23 mouse cellular contexts compared by ENCODE assay signal in genomic region chr2:35156985-35157384, GRCm38 (mm10). TPM values are rescaled to one million over a fixed set of nuclear protein-coding genes. Genes with fewer than 3 reads are reported as not detected.
DNase-seq lines count a peak whose midpoint lies in the region; ATAC-seq and TF ChIP-seq lines count a peak whose summit lies in the region.
"Had no signal": no experiment of that assay in that cellular context is flagged by ENCODE, and none has a peak within 500 bp of the region (broad histone marks: within the 10 kb centered on the region; RNA-seq: fewer than 3 reads in every experiment).

No protein-coding gene starts in this region.

- no peak overlapping the region for H3K4me2 ChIP-seq in liver, embryonic 12.5 days
- H3K4me2 ChIP-seq in CH12.LX (ENCODE audit: insufficient read depth, low read depth, poor library complexity, severe bottlenecking) = no peak overlapping the region
- H3K4me2 ChIP-seq: embryonic facial prominence, embryonic 15.5 days; hindbrain, embryonic 14.5 days; intestine, embryonic 15.5 days had no signal

- peaks cover 20% of the 10 kb centered on the region for H3K4me1 ChIP-seq in liver, adult 2 months (ENCODE audit: control insufficient read depth, insufficient read depth, low read length)
- H3K4me1 ChIP-seq in liver, embryonic 12.5 days = 0 out of 2 replicates have a peak, but pooled peaks cover 8% of the 10 kb centered on the region
- peaks cover 21 to 88% of the 10 kb centered on the region in 2 experiments for H3K4me1 ChIP-seq in CH12.LX (ENCODE audit: control insufficient read depth in 1 of 2, insufficient read depth in 2 of 2)
- H3K4me1 ChIP-seq: embryonic facial prominence, embryonic 15.5 days; forebrain, embryonic 10.5 days; hindbrain, embryonic 10.5 days; intestine, embryonic 15.5 days had no signal

- TF ChIP-seq EP300 in CH12.LX (IDR thresholded peaks at IDR 0.05; ENCODE audit: low read length) = peak; percentile 59; the same call in 1 of the 2 replicates

- dilution Hi-C loops in CH12.LX (cut with MboI; ENCODE audit: extremely low pct_ligation_motif_present, extremely low pct_unique_long_range_greater_than_20kb, low sequenced_read_pairs) = no loop called here

- in situ Hi-C loops in CH12.LX (cut with MboI; ENCODE audit: low pct_ligation_motif_present, low pct_unique_long_range_greater_than_20kb, low sequenced_read_pairs) = no loop called here

- no peak for TF ChIP-seq POLR2A in liver, adult 2 months (IDR thresholded peaks at IDR 0.05; ENCODE audit: extremely low read depth, insufficient read depth, low read length)
- no peak for TF ChIP-seq POLR2A in CH12.LX (IDR thresholded peaks at IDR 0.05; ENCODE audit: low read depth, low read length)

- TF ChIP-seq RAD21 in CH12.LX (IDR thresholded peaks at IDR 0.05; ENCODE audit: low read depth, low read length) = no peak

- H3K36me3 ChIP-seq in liver, adult 2 months (ENCODE audit: control insufficient read depth, insufficient read depth, low read length) = peaks cover 18% of the 10 kb centered on the region
- H3K36me3 ChIP-seq in liver, embryonic 12.5 days = peaks cover 86% of the 10 kb centered on the region
- peaks cover 56 to 84% of the 10 kb centered on the region in 2 experiments for H3K36me3 ChIP-seq in CH12.LX (replicated peaks in 1 of 2; ENCODE audit: control insufficient read depth in 1 of 2, insufficient read depth in 1 of 2, low read length in 1 of 2)
- peaks cover 35% of the 10 kb centered on the region for H3K36me3 ChIP-seq in macrophage (ENCODE audit: inconsistent target)

- no peak overlapping the region for H3K9ac ChIP-seq in liver, adult 2 months (ENCODE audit: low read depth, low read length)
- H3K9ac ChIP-seq in liver, embryonic 12.5 days = no peak overlapping the region
- no peak overlapping the region for H3K9ac ChIP-seq in CH12.LX (ENCODE audit: insufficient read depth, low read depth)
- H3K9ac ChIP-seq: embryonic facial prominence, embryonic 15.5 days; hindbrain, embryonic 14.5 days; intestine, embryonic 15.5 days had no signal

- WGBS in liver, adult 2 months = 10% methylated on average over 2 of the region's 2 CpGs
- WGBS in liver, embryonic 12.5 days (ENCODE audit: insufficient replicate concordance) = 49% methylated on average over 2 of the region's 2 CpGs
- 27% methylated on average over 2 of the region's 2 CpGs for WGBS in macrophage (ENCODE audit: missing documents)

- peak; percentile 48 for DNase-seq in liver, adult 2 months (ENCODE audit: extremely low read depth, low read depth, low spot score)
- DNase-seq in 416B (ENCODE audit: low read depth) (peak; percentile 68), CH12.LX (ENCODE audit: extremely low read depth) (no peak)
- no peak for DNase-seq in kidney, postnatal 25 days
- DNase-seq: adrenal gland, postnatal 14 days; B cell, adult 2 months; cerebellum, adult 18-20 months; cerebellum, postnatal 10 days; embryo, embryonic 11 days; gastrocnemius, adult 2 months; gastrocnemius, postnatal 36 days; heart, adult 2 months; heart, postnatal 14 days had no signal

- ATAC-seq in liver, embryonic 12.5 days = no peak
- ATAC-seq: CD4-positive, CD25-positive, alpha-beta regulatory T cell, adult 4 months; forebrain, embryonic 14.5 days; intestine, embryonic 15.5 days had no signal

- H3K27me3 ChIP-seq in liver, adult 2 months (ENCODE audit: control insufficient read depth, insufficient read depth, low read length) = no peaks in the 10 kb centered on the region
- no peaks in the 10 kb centered on the region for H3K27me3 ChIP-seq in liver, embryonic 12.5 days (replicated peaks)
- H3K27me3 ChIP-seq in CH12.LX (replicated peaks) = no peaks in the 10 kb centered on the region
- H3K27me3 ChIP-seq: embryonic facial prominence, embryonic 15.5 days; intestine, embryonic 15.5 days had no signal

- TF ChIP-seq CTCF in liver, adult 2 months (IDR thresholded peaks at IDR 0.05; ENCODE audit: low read depth, low read length) = no peak
- TF ChIP-seq CTCF in CH12.LX (conservative IDR thresholded peaks at IDR 0.05 in 1 of 2, IDR thresholded peaks at IDR 0.05 in 1 of 2; ENCODE audit: low read depth in 2 of 2, low read length in 2 of 2) = no peak

- H3K27ac ChIP-seq in liver, adult 2 months (replicated peaks; ENCODE audit: insufficient read depth, low read depth, low read length) = peak overlapping the region; percentile 87
- H3K27ac ChIP-seq in liver, embryonic 12.5 days = no peak overlapping the region
- H3K27ac ChIP-seq in CH12.LX (ENCODE audit: insufficient read depth, low read depth) (peak overlapping the region; percentile 13; the same call in 1 of the 2 replicates), macrophage (peak overlapping the region; percentile 34)
- H3K27ac ChIP-seq: embryonic facial prominence, embryonic 15.5 days; forebrain, embryonic 10.5 days; gastrocnemius, adult 2 months; heart, adult 2 months; hindbrain, embryonic 10.5 days; hindbrain, embryonic 14.5 days; intestine, embryonic 15.5 days had no signal

- no peak overlapping the region for H3K4me3 ChIP-seq in liver, adult 2 months (ENCODE audit: insufficient read depth, low read depth, low read length)
- no peak overlapping the region for H3K4me3 ChIP-seq in liver, embryonic 12.5 days
- H3K4me3 ChIP-seq in CH12.LX (replicated peaks in 1 of 3; ENCODE audit: low read depth in 2 of 3, low read length in 2 of 3, poor library complexity in 1 of 3) (no peak overlapping the region), macrophage (ENCODE audit: inconsistent target) (no peak overlapping the region)
- H3K4me3 ChIP-seq: embryonic facial prominence, embryonic 15.5 days; erythroblast, embryonic 14.5 days; forebrain, embryonic 10.5 days; gastrocnemius, adult 2 months; heart, adult 2 months; hindbrain, embryonic 10.5 days; intestine, embryonic 15.5 days had no signal

- H3K9me3 ChIP-seq in liver, embryonic 12.5 days (replicated peaks) = no peaks in the 10 kb centered on the region
- no peaks in the 10 kb centered on the region for H3K9me3 ChIP-seq in CH12.LX (replicated peaks; ENCODE audit: low read length)
- H3K9me3 ChIP-seq: embryonic facial prominence, embryonic 15.5 days; forebrain, embryonic 10.5 days; hindbrain, embryonic 10.5 days; intestine, embryonic 15.5 days had no signal

- no peaks in the 10 kb centered on the region for H3K79me2 ChIP-seq in liver, adult 2 months (ENCODE audit: control insufficient read depth, insufficient read depth, low read length)
- H3K79me2 ChIP-seq in CH12.LX (replicated peaks; ENCODE audit: control insufficient read depth, extremely low read depth, insufficient read depth, poor library complexity, severe bottlenecking) (peaks cover 4% of the 10 kb centered on the region; the same call in 1 of the 2 replicates), macrophage (ENCODE audit: inconsistent target) (no peaks in the 10 kb centered on the region)

TF ChIP-seq in CH12.LX, 34 proteins besides CTCF, POLR2A, EP300 and RAD21:
- TF ChIP-seq POLR2AphosphoS2 (IDR thresholded peaks at IDR 0.05; ENCODE audit: low read depth, low read length) (no peak), MXI1 (IDR thresholded peaks at IDR 0.05; ENCODE audit: low read depth, low read length) (no peak), JUND (conservative IDR thresholded peaks at IDR 0.05; ENCODE audit: low read depth, low read length) (no peak), IRF4 (IDR thresholded peaks at IDR 0.05; ENCODE audit: low read depth, low read length) (peak; percentile 40; the same call in 1 of the 2 replicates), TCF12 (IDR thresholded peaks at IDR 0.05; ENCODE audit: low read depth, low read length) (no peak)

RNA-seq across cellular contexts. Expression of gene Rab14, which starts 43.9 kb away (rescaled TPM):
- total RNA-seq in liver, adult 2 months (2014; rRNA removed) = 109 and 112 TPM in 2 replicates
- polyA plus RNA-seq in liver, adult 2 months (2012; rRNA removed) = 246 and 305 TPM in 2 replicates
- polyA plus RNA-seq in liver, embryonic 12.5 days (2016; fragmentation: Nextera tagmentation; extraction: Ambion mirVana) = 141 and 143 TPM in 2 replicates
- total RNA-seq in CH12.LX (2012; rRNA removed) (26.8 and 31.6 TPM in 2 replicates), CH12.LX (2014; rRNA removed) (66.2 and 69.2 TPM in 2 replicates)
- polyA plus RNA-seq in CH12.LX (2012; ENCODE audit: insufficient read length, low read depth) (83.1 and 94.4 TPM in 2 replicates), macrophage (2018) (185 to 231 TPM (median 186 TPM) in 3 replicates)
- total RNA-seq in macrophage (2018; cell fraction: chromatin; rRNA removed) = 100 to 1,000 TPM; 243 to 608 (median 477) TPM
- total RNA-seq in macrophage (2018; cell fraction: cytosol; rRNA removed) = 100 to 1,000 TPM; 166 to 246 (median 212) TPM
- 100 to 1,000 TPM; 214 to 458 (median 297) TPM for total RNA-seq in macrophage (2018; cell fraction: nucleus; rRNA removed)

RNA-seq across cellular contexts. Expression of gene Cntrl, which starts 47.7 kb away (rescaled TPM):
- total RNA-seq in liver, adult 2 months (2014; rRNA removed) = 13.0 and 22.8 TPM in 2 replicates
- polyA plus RNA-seq in liver, adult 2 months (2012; rRNA removed) = 4.9 and 6.1 TPM in 2 replicates
- 10.9 and 12.7 TPM in 2 replicates for polyA plus RNA-seq in liver, embryonic 12.5 days (2016; fragmentation: Nextera tagmentation; extraction: Ambion mirVana)
- 55.6 and 59.1 TPM in 2 replicates for total RNA-seq in CH12.LX (2012; rRNA removed)
- total RNA-seq in CH12.LX (2014; rRNA removed) = 64.5 and 66.3 TPM in 2 replicates
- polyA plus RNA-seq in CH12.LX (2012; ENCODE audit: insufficient read length, low read depth) = 64.5 and 69.7 TPM in 2 replicates
- 100 to 1,000 TPM; 110 to 463 (median 250) TPM for total RNA-seq in macrophage (2018; cell fraction: chromatin; rRNA removed)
- 10 to 100 TPM in 25 of 26 experiments, 1 to 10 TPM in 1; 9.0 to 34.7 (median 17.6) TPM for total RNA-seq in macrophage (2018; cell fraction: cytosol; rRNA removed)
- 100 to 1,000 TPM in 14 of 26 experiments, 10 to 100 TPM in 12; 56.2 to 184 (median 105) TPM for total RNA-seq in macrophage (2018; cell fraction: nucleus; rRNA removed)
- polyA plus RNA-seq in macrophage (2018) = 10.1 to 21.6 TPM (median 17.6 TPM) in 3 replicates

RNA-seq across cellular contexts. Expression of gene AI182371, which starts 55.6 kb away (rescaled TPM):
- 471 and 592 TPM in 2 replicates for total RNA-seq in liver, adult 2 months (2014; rRNA removed)
- polyA plus RNA-seq in liver, adult 2 months (2012; rRNA removed) = 124 and 129 TPM in 2 replicates
- 5.3 and 5.5 TPM in 2 replicates for polyA plus RNA-seq in liver, embryonic 12.5 days (2016; fragmentation: Nextera tagmentation; extraction: Ambion mirVana)
- total RNA-seq in CH12.LX (2012; rRNA removed) (0.68 and 0.80 TPM in 2 replicates), CH12.LX (2014; rRNA removed) (0.31 and 0.56 TPM in 2 replicates)
- polyA plus RNA-seq in CH12.LX (2012; ENCODE audit: insufficient read length, low read depth) (0.74 and 0.90 TPM in 2 replicates), macrophage (2018) (0.22 to 1.00 TPM (median 0.40 TPM) in 3 replicates)
- total RNA-seq in macrophage (2018; cell fraction: chromatin; rRNA removed) = 1 to 10 TPM; 1.7 to 9.3 (median 4.2) TPM
- total RNA-seq in macrophage (2018; cell fraction: cytosol; rRNA removed) = under 1 TPM in 20 of 26 experiments, not detected in 6; 0.09 to 0.51 (median 0.27) TPM
- total RNA-seq in macrophage (2018; cell fraction: nucleus; rRNA removed) = 1 to 10 TPM in 22 of 26 experiments, under 1 TPM in 3, not detected in 1; 0.63 to 5.3 (median 2.1) TPM
- total RNA-seq: gastrocnemius, adult 2 months; heart, adult 2 months had no signal
- polyA plus RNA-seq: erythroblast, embryonic 14.5 days had no signal

Comparison
In these comparisons a context has a peak if more than half of its experiments do, and no peak if none do; other contexts are left out.
1. RNA of gene AI182371, which starts 55.6 kb away (polyA plus RNA-seq): 124 to 129 TPM in liver, adult 2 months; 5.3 to 5.5 TPM in liver, embryonic 12.5 days, 0.74 to 0.90 TPM in CH12.LX and 0.22 to 1.00 TPM in macrophage; every median in the first group is over 10 times any median in the second.
2. DNase-seq: peak in liver, adult 2 months (single experiment) and 416B (single experiment); none in CH12.LX (single experiment) and kidney, postnatal 25 days (0 of 2).